Mouse (Mus musculus): ENCODE measurements around the gene Nr1d1.

Gene Nr1d1

GRCm38 (mm10) chr11:98770096-98770975, 4.8 kb downstream of the Nr1d1 start:
- in situ Hi-C loops (cut with MboI, MseI) = no loop called here

- in situ Hi-C loops (cut with MboI, MseI) = no loop called here
These were observed 5.9 kb downstream of the Nr1d1 start for GRCm38 (mm10) chr11:98769007-98769954.

GRCm38 (mm10) chr11:98768127-98769006, 6.8 kb downstream of the Nr1d1 start:
- in situ Hi-C loops (cut with MboI, MseI) = no loop called here

GRCm38 (mm10) chr11:98767713-98768112, 7.4 kb downstream of the Nr1d1 start:
- in situ Hi-C loops (cut with MboI, MseI) = no loop called here

GRCm38 (mm10) chr11:98767276-98767675, 7.9 kb downstream of the Nr1d1 start:
- in situ Hi-C loops (cut with MboI, MseI) = no loop called here

- in situ Hi-C loops (cut with MboI, MseI) = no loop called here
These were observed 8.3 kb downstream of the Nr1d1 start for GRCm38 (mm10) chr11:98766816-98767215.

GRCm38 (mm10) chr11:98766346-98766745, 8.8 kb downstream of the Nr1d1 start:
- in situ Hi-C loops (cut with MboI, MseI) = no loop called here

- in situ Hi-C loops (cut with MboI, MseI) = no loop called here
These were observed 9.5 kb downstream of the Nr1d1 start for GRCm38 (mm10) chr11:98765421-98766309.

GRCm38 (mm10) chr11:98764746-98765145, 10.4 kb downstream of the Nr1d1 start:
- in situ Hi-C loops (cut with MboI, MseI) = no loop called here

GRCm38 (mm10) chr11:98764091-98764490, 11.0 kb downstream of the Nr1d1 start:
- in situ Hi-C loops (cut with MboI, MseI) = no loop called here

GRCm38 (mm10) chr11:98763502-98763861, 11.7 kb downstream of the Nr1d1 start:
- in situ Hi-C loops (cut with MboI, MseI) = no loop called here

GRCm38 (mm10) chr11:98762756-98763501, 12.2 kb downstream of the Nr1d1 start:
- in situ Hi-C loops (cut with MboI, MseI) = no loop called here

GRCm38 (mm10) chr11:98761939-98762338, 13.2 kb downstream of the Nr1d1 start:
- in situ Hi-C loops (cut with MboI, MseI) = no loop called here

- in situ Hi-C loops (cut with MboI, MseI) = no loop called here
These were observed 18.4 kb downstream of the Nr1d1 start for GRCm38 (mm10) chr11:98756711-98757110.

- in situ Hi-C loops (cut with MboI, MseI) = no loop called here
These were observed 19.3 kb downstream of the Nr1d1 start for GRCm38 (mm10) chr11:98755726-98756380.

GRCm38 (mm10) chr11:98754621-98755181, 20.4 kb downstream of the Nr1d1 start:
- in situ Hi-C loops (cut with MboI, MseI) = no loop called here

- in situ Hi-C loops (cut with MboI, MseI) = no loop called here
These were observed 20.9 kb downstream of the Nr1d1 start for GRCm38 (mm10) chr11:98754151-98754620.

GRCm38 (mm10) chr11:98753264-98753663, 21.9 kb downstream of the Nr1d1 start:
- in situ Hi-C loops (cut with MboI, MseI) = no loop called here
